Mouse (Mus musculus) activated CD4-positive, CD25-positive, alpha-beta regulatory T cell, adult 4 months (primary cell): ENCODE data around the gene Apobec3. TPM values are rescaled to one million over a fixed set of nuclear protein-coding genes. Genes with fewer than 3 reads are reported as not detected.
A peak's percentile ranks its signal among the peaks of the same experiment; 100 is the strongest.
"Not testable (repeated sequence)": the region's sequence is repeated elsewhere in the genome, so short reads cannot be mapped to it uniquely, and the experiment has no call there.

Experiments used
- ATAC-seq: one replicate; pipeline ENCODE4 v1.8.0; 2017
- polyA plus RNA-seq, 2 experiments: library from polyadenylated mRNA; unstranded; fragments of 100-300 nt; shearing (Covaris generic); gene quantifications; one replicate each; pipeline ENCODE4 v1.2.1; 2017

Gene Apobec3
- polyA plus RNA-seq, 2 experiments from 2014 or later = 505 to 519 TPM

GRCm38 (mm10) chr15:79928316-79928715, 36.9 kb downstream of the Apobec3 start:
- no peak for ATAC-seq

- ATAC-seq = no peak
Observed at GRCm38 (mm10) chr15:79928736-79929135, 37.3 kb downstream of the Apobec3 start.

- ATAC-seq = no peak
Observed at GRCm38 (mm10) chr15:79929734-79930133, 38.3 kb downstream of the Apobec3 start.

GRCm38 (mm10) chr15:79931496-79932141, 40.2 kb downstream of the Apobec3 start:
- ATAC-seq = no peak

- peak; percentile 67 for ATAC-seq
Observed at GRCm38 (mm10) chr15:79932323-79932987, 41.0 kb downstream of the Apobec3 start.

GRCm38 (mm10) chr15:79933052-79933669, 41.7 kb downstream of the Apobec3 start:
- no peak for ATAC-seq

- no peak for ATAC-seq
Observed at GRCm38 (mm10) chr15:79933670-79934514, 42.4 kb downstream of the Apobec3 start.

GRCm38 (mm10) chr15:79934776-79935175, 43.3 kb downstream of the Apobec3 start:
- no peak for ATAC-seq

GRCm38 (mm10) chr15:79935654-79936373, 44.4 kb downstream of the Apobec3 start:
- no peak for ATAC-seq

- no peak for ATAC-seq
Observed at GRCm38 (mm10) chr15:79936374-79936751, 44.9 kb downstream of the Apobec3 start.

- ATAC-seq = no peak
Observed at GRCm38 (mm10) chr15:79939020-79939419, 47.6 kb downstream of the Apobec3 start.

- not testable (repeated sequence) for ATAC-seq
Observed at GRCm38 (mm10) chr15:79939501-79939900, 48.0 kb downstream of the Apobec3 start.

GRCm38 (mm10) chr15:79939913-79940312, 48.5 kb downstream of the Apobec3 start:
- no peak for ATAC-seq

- peak; percentile 43 for ATAC-seq
Observed at GRCm38 (mm10) chr15:79940932-79941331, 49.5 kb downstream of the Apobec3 start.

- ATAC-seq = no peak
Observed at GRCm38 (mm10) chr15:79942541-79942940, 51.1 kb downstream of the Apobec3 start.

GRCm38 (mm10) chr15:79943584-79943983, 52.1 kb downstream of the Apobec3 start:
- ATAC-seq = no peak

GRCm38 (mm10) chr15:79944948-79945347, 53.5 kb downstream of the Apobec3 start:
- ATAC-seq = no peak

GRCm38 (mm10) chr15:79946022-79946421, 54.6 kb downstream of the Apobec3 start:
- ATAC-seq = peak; percentile 34

GRCm38 (mm10) chr15:79946790-79947189, 55.3 kb downstream of the Apobec3 start:
- no peak for ATAC-seq

GRCm38 (mm10) chr15:79947681-79948080, 56.2 kb downstream of the Apobec3 start:
- ATAC-seq = no peak

GRCm38 (mm10) chr15:79950250-79951025, 59.0 kb downstream of the Apobec3 start:
- peak; percentile 71 for ATAC-seq
